32 mouse cellular contexts compared by ENCODE assay signal in genomic region chr6:12170722-12171121, GRCm38 (mm10).
DNase-seq lines count a peak whose midpoint lies in the region; ATAC-seq and TF ChIP-seq lines count a peak whose summit lies in the region.
"Had no signal": no experiment of that assay in that cellular context is flagged by ENCODE, and none has a peak within 500 bp of the region (broad histone marks: within the 10 kb centered on the region; RNA-seq: fewer than 3 reads in every experiment).

No protein-coding gene starts in this region.

- no peak overlapping the region for H3K4me2 ChIP-seq in forebrain, postnatal 0 days (ENCODE audit: low read depth)
- H3K4me2 ChIP-seq in forebrain, embryonic 12.5 days: no peak overlapping the region
- no peak overlapping the region for H3K4me2 ChIP-seq in stomach, embryonic 14.5 days (replicated peaks; ENCODE audit: low read depth, low read length)
- no peak overlapping the region for H3K4me2 ChIP-seq in stomach, postnatal 0 days (replicated peaks; ENCODE audit: low read depth)
- no peak overlapping the region for H3K4me2 ChIP-seq in hindbrain, postnatal 0 days (ENCODE audit: low read depth, low read length)
- H3K4me2 ChIP-seq: embryonic facial prominence, embryonic 13.5 days; forebrain, embryonic 15.5 days; heart, embryonic 12.5 days; heart, embryonic 15.5 days; hindbrain, embryonic 13.5 days had no signal

- no peaks in the 10 kb centered on the region for H3K4me1 ChIP-seq in forebrain, postnatal 0 days (ENCODE audit: insufficient read depth)
- no peaks in the 10 kb centered on the region for H3K4me1 ChIP-seq in forebrain, embryonic 12.5 days
- H3K4me1 ChIP-seq in stomach, embryonic 14.5 days (ENCODE audit: control insufficient read depth, insufficient read depth, low read length): no peaks in the 10 kb centered on the region
- no peaks in the 10 kb centered on the region for H3K4me1 ChIP-seq in stomach, postnatal 0 days (replicated peaks; ENCODE audit: control insufficient read depth, insufficient read depth)
- H3K4me1 ChIP-seq in hindbrain, postnatal 0 days (ENCODE audit: insufficient read depth, low read length): no peaks in the 10 kb centered on the region
- H3K4me1 ChIP-seq: embryonic facial prominence, embryonic 10.5 days; embryonic facial prominence, embryonic 13.5 days; forebrain, embryonic 15.5 days; heart, embryonic 12.5 days; heart, embryonic 15.5 days; hindbrain, embryonic 10.5 days; hindbrain, embryonic 13.5 days had no signal

- WGBS in forebrain, postnatal 0 days: 81% methylated on average over 4 of the region's 4 CpGs
- WGBS in forebrain, embryonic 12.5 days: 82% methylated on average over 4 of the region's 4 CpGs
- 83% methylated on average over 4 of the region's 4 CpGs for WGBS in stomach, embryonic 14.5 days
- WGBS in stomach, postnatal 0 days: 70% methylated on average over 4 of the region's 4 CpGs
- 89% methylated on average over 4 of the region's 4 CpGs for WGBS in hindbrain, postnatal 0 days

- H3K9me3 ChIP-seq in forebrain, postnatal 0 days (ENCODE audit: low read length): no peaks in the 10 kb centered on the region
- H3K9me3 ChIP-seq in forebrain, embryonic 12.5 days: no peaks in the 10 kb centered on the region
- no peaks in the 10 kb centered on the region for H3K9me3 ChIP-seq in stomach, embryonic 14.5 days (ENCODE audit: control insufficient read depth, low read depth, low read length)
- H3K9me3 ChIP-seq in stomach, postnatal 0 days (ENCODE audit: control insufficient read depth, low read length): no peaks in the 10 kb centered on the region
- no peaks in the 10 kb centered on the region for H3K9me3 ChIP-seq in hindbrain, postnatal 0 days (ENCODE audit: low read length)
- H3K9me3 ChIP-seq: embryonic facial prominence, embryonic 10.5 days; embryonic facial prominence, embryonic 13.5 days; forebrain, embryonic 15.5 days; G1E; heart, embryonic 12.5 days; heart, embryonic 15.5 days; hindbrain, embryonic 13.5 days had no signal

- H3K4me3 ChIP-seq in forebrain, postnatal 0 days (ENCODE audit: low read depth, low read length): no peak overlapping the region
- H3K4me3 ChIP-seq in forebrain, embryonic 12.5 days (replicated peaks): no peak overlapping the region
- H3K4me3 ChIP-seq in stomach, embryonic 14.5 days (ENCODE audit: low read depth, low read length): no peak overlapping the region
- no peak overlapping the region for H3K4me3 ChIP-seq in stomach, postnatal 0 days (ENCODE audit: low read depth, low read length)
- no peak overlapping the region for H3K4me3 ChIP-seq in hindbrain, postnatal 0 days (ENCODE audit: low read length)
- H3K4me3 ChIP-seq: embryonic facial prominence, embryonic 10.5 days; embryonic facial prominence, embryonic 13.5 days; erythroblast, embryonic 14.5 days; forebrain, embryonic 15.5 days; heart, embryonic 12.5 days; heart, embryonic 15.5 days; hindbrain, embryonic 10.5 days; hindbrain, embryonic 13.5 days had no signal

- peak; percentile 54; the same call in 1 of the 2 replicates for ATAC-seq in forebrain, postnatal 0 days
- no peak for ATAC-seq in forebrain, embryonic 12.5 days (ENCODE audit: low FRiP score)
- ATAC-seq in stomach, embryonic 14.5 days (ENCODE audit: insufficient number of reproducible peaks, insufficient read depth, low FRiP score, low read depth): no peak
- no peak for ATAC-seq in stomach, postnatal 0 days (ENCODE audit: low FRiP score, low TSS enrichment)
- ATAC-seq in hindbrain, postnatal 0 days: no peak
- ATAC-seq: forebrain, embryonic 15.5 days; hindbrain, embryonic 16.5 days; inflammation-experienced regulatory T-cells, adult 6 months; Patski had no signal

- no peak overlapping the region for H3K27ac ChIP-seq in forebrain, postnatal 0 days (ENCODE audit: low read depth, low read length)
- no peak overlapping the region for H3K27ac ChIP-seq in forebrain, embryonic 12.5 days
- H3K27ac ChIP-seq in stomach, embryonic 14.5 days (ENCODE audit: low read length): peak overlapping the region; percentile 56; the same call in 1 of the 2 replicates
- 0 out of 2 replicates have a peak overlapping the region, but pooled peaks have one; percentile 3 for H3K27ac ChIP-seq in stomach, postnatal 0 days (replicated peaks)
- H3K27ac ChIP-seq in hindbrain, postnatal 0 days: no peak overlapping the region
- H3K27ac ChIP-seq: embryonic facial prominence, embryonic 10.5 days; embryonic facial prominence, embryonic 13.5 days; forebrain, embryonic 15.5 days; heart, embryonic 15.5 days; hindbrain, embryonic 10.5 days; hindbrain, embryonic 13.5 days had no signal

- no peak overlapping the region for H3K9ac ChIP-seq in forebrain, postnatal 0 days
- H3K9ac ChIP-seq in forebrain, embryonic 12.5 days: no peak overlapping the region
- no peak overlapping the region for H3K9ac ChIP-seq in stomach, embryonic 14.5 days (replicated peaks; ENCODE audit: low read depth, low read length)
- no peak overlapping the region for H3K9ac ChIP-seq in stomach, postnatal 0 days (ENCODE audit: low read length)
- no peak overlapping the region for H3K9ac ChIP-seq in hindbrain, postnatal 0 days (replicated peaks; ENCODE audit: low read length)
- H3K9ac ChIP-seq: embryonic facial prominence, embryonic 13.5 days; forebrain, embryonic 15.5 days; heart, embryonic 12.5 days; heart, embryonic 15.5 days; hindbrain, embryonic 13.5 days had no signal

- TF ChIP-seq CTCF in forebrain, postnatal 0 days (IDR thresholded peaks at IDR 0.05; ENCODE audit: low read depth): no peak
- TF ChIP-seq CTCF in stomach, postnatal 0 days (IDR thresholded peaks at IDR 0.05; ENCODE audit: low read depth): no peak
- TF ChIP-seq CTCF in hindbrain, postnatal 0 days (IDR thresholded peaks at IDR 0.05; ENCODE audit: low read depth): no peak

- intact Hi-C loops in left cerebral cortex, postnatal 25 days (cut with DNase I): no loop called here

- no peaks in the 10 kb centered on the region for H3K36me3 ChIP-seq in forebrain, postnatal 0 days (ENCODE audit: insufficient read depth)
- no peaks in the 10 kb centered on the region for H3K36me3 ChIP-seq in forebrain, embryonic 12.5 days (replicated peaks)
- no peaks in the 10 kb centered on the region for H3K36me3 ChIP-seq in stomach, embryonic 14.5 days (ENCODE audit: control insufficient read depth, insufficient read depth, low read length)
- no peaks in the 10 kb centered on the region for H3K36me3 ChIP-seq in stomach, postnatal 0 days (ENCODE audit: control insufficient read depth, insufficient read depth, low read length)
- no peaks in the 10 kb centered on the region for H3K36me3 ChIP-seq in hindbrain, postnatal 0 days (ENCODE audit: insufficient read depth, low read length)
- H3K36me3 ChIP-seq: embryonic facial prominence, embryonic 10.5 days; embryonic facial prominence, embryonic 13.5 days; forebrain, embryonic 15.5 days; G1E; heart, embryonic 12.5 days; heart, embryonic 15.5 days; hindbrain, embryonic 10.5 days; hindbrain, embryonic 13.5 days had no signal

- TF ChIP-seq EP300 in stomach, postnatal 0 days (optimal IDR thresholded peaks at IDR 0.05): no peak

- no peak for DNase-seq in forebrain, postnatal 0 days
- DNase-seq in brain, adult 2 months (ENCODE audit: low read depth, low spot score): peak; percentile 38
- DNase-seq in stomach, postnatal 0 days (ENCODE audit: low spot score): no peak
- no peak for DNase-seq in hindbrain, postnatal 0 days (ENCODE audit: low spot score)
- no peak for DNase-seq in left cerebral cortex, postnatal 25 days (ENCODE audit: low spot score in 2 of 2)
- DNase-seq: adrenal gland, postnatal 10 days; adrenal gland, postnatal 36 days; B cell, adult 2 months; cerebellum, adult 11-12 months; cerebellum, adult 8-10 months; cerebellum, postnatal 10 days; cerebellum, postnatal 36 days; embryo, embryonic 11 days; gastrocnemius, postnatal 25 days; heart, adult 18-20 months; heart, postnatal 10 days; heart, postnatal 36 days had no signal

- H3K27me3 ChIP-seq in forebrain, postnatal 0 days (ENCODE audit: insufficient read depth, low read length): no peaks in the 10 kb centered on the region
- H3K27me3 ChIP-seq in forebrain, embryonic 12.5 days: no peaks in the 10 kb centered on the region
- H3K27me3 ChIP-seq in stomach, embryonic 14.5 days (ENCODE audit: control insufficient read depth, insufficient read depth, low read length): no peaks in the 10 kb centered on the region
- H3K27me3 ChIP-seq in stomach, postnatal 0 days (ENCODE audit: control insufficient read depth, insufficient read depth, low read length): no peaks in the 10 kb centered on the region
- no peaks in the 10 kb centered on the region for H3K27me3 ChIP-seq in hindbrain, postnatal 0 days (ENCODE audit: insufficient read depth, low read length)
- H3K27me3 ChIP-seq: CH12.LX; embryonic facial prominence, embryonic 13.5 days; forebrain, embryonic 15.5 days; heart, embryonic 12.5 days; heart, embryonic 15.5 days; hindbrain, embryonic 13.5 days had no signal

Comparison
In these comparisons a context has a peak if more than half of its experiments do, and no peak if none do; other contexts are left out.
1. H3K27ac ChIP-seq: peak in stomach, embryonic 14.5 days (single experiment) and stomach, postnatal 0 days (single experiment); none in forebrain, postnatal 0 days (single experiment), forebrain, embryonic 12.5 days (single experiment) and hindbrain, postnatal 0 days (single experiment).